Comparison of ENCODE assay signal across 7 mouse cellular contexts in genomic region chr7:132576116-132576650, GRCm38 (mm10). TPM values are rescaled to one million over a fixed set of nuclear protein-coding genes. Genes with fewer than 3 reads are reported as not detected.
DNase-seq lines count a peak whose midpoint lies in the region; ATAC-seq lines count a peak whose summit lies in the region.

Oat (minus strand) TSS chr7:132576398.

- H3K4me3 ChIP-seq in embryonic facial prominence, embryonic 11.5 days (ENCODE audit: low read depth, low read length), result peak within 1 kb of the TSS; percentile 63
- H3K4me3 ChIP-seq in limb, embryonic 10.5 days, result peak within 1 kb of the TSS; percentile 84
- peak within 1 kb of the TSS; percentile 69 for H3K4me3 ChIP-seq in midbrain, embryonic 13.5 days (replicated peaks)

- WGBS in embryonic facial prominence, embryonic 11.5 days, result under 1% methylated on average over 49 of the region's 49 CpGs
- WGBS in limb, embryonic 10.5 days, result under 1% methylated on average over 49 of the region's 49 CpGs
- under 1% methylated on average over 49 of the region's 49 CpGs for WGBS in midbrain, embryonic 13.5 days

- peak within 1 kb of the TSS; percentile 67 for H3K9ac ChIP-seq in embryonic facial prominence, embryonic 11.5 days (replicated peaks; ENCODE audit: low read length)
- peak within 1 kb of the TSS; percentile 71 for H3K9ac ChIP-seq in midbrain, embryonic 13.5 days (replicated peaks)

- H3K36me3 ChIP-seq in embryonic facial prominence, embryonic 11.5 days (replicated peaks; ENCODE audit: control insufficient read depth, insufficient read depth, low read depth, low read length), result no peaks in the 10 kb centered on the region
- H3K36me3 ChIP-seq in limb, embryonic 10.5 days, result no peaks in the 10 kb centered on the region
- no peaks in the 10 kb centered on the region for H3K36me3 ChIP-seq in midbrain, embryonic 13.5 days

- ATAC-seq in embryonic facial prominence, embryonic 11.5 days (replicated peaks; ENCODE audit: insufficient number of reproducible peaks, low FRiP score, low TSS enrichment, low read depth), result peak; percentile 95
- ATAC-seq in granulocyte monocyte progenitor cell, adult 5-6 weeks (replicated peaks; ENCODE audit: poor library complexity, severe bottlenecking), result peak; percentile 91
- peak; percentile 97 for ATAC-seq in midbrain, embryonic 13.5 days

- no peaks in the 10 kb centered on the region; the same call in 1 of the 2 replicates for H3K27me3 ChIP-seq in embryonic facial prominence, embryonic 11.5 days (ENCODE audit: control insufficient read depth, insufficient read depth, low read length)
- peaks cover 21% of the 10 kb centered on the region for H3K27me3 ChIP-seq in limb, embryonic 10.5 days (ENCODE audit: low read depth, poor library complexity, severe bottlenecking)
- peaks cover 16% of the 10 kb centered on the region for H3K27me3 ChIP-seq in midbrain, embryonic 13.5 days

- peak within 1 kb of the TSS; percentile 76 for H3K4me2 ChIP-seq in embryonic facial prominence, embryonic 11.5 days (ENCODE audit: low read depth, low read length)
- peak within 1 kb of the TSS; percentile 79 for H3K4me2 ChIP-seq in midbrain, embryonic 13.5 days (replicated peaks)

- peak within 1 kb of the TSS; percentile 81 for H3K27ac ChIP-seq in embryonic facial prominence, embryonic 11.5 days (replicated peaks; ENCODE audit: low read depth, low read length)
- H3K27ac ChIP-seq in limb, embryonic 10.5 days, result peak within 1 kb of the TSS; percentile 95
- peak within 1 kb of the TSS; percentile 86 for H3K27ac ChIP-seq in midbrain, embryonic 13.5 days

- H3K4me1 ChIP-seq in embryonic facial prominence, embryonic 11.5 days (ENCODE audit: control insufficient read depth, insufficient read depth, low read length), result no peaks in the 10 kb centered on the region
- H3K4me1 ChIP-seq in limb, embryonic 10.5 days, result peaks cover 21% of the 10 kb centered on the region
- peaks cover 26% of the 10 kb centered on the region for H3K4me1 ChIP-seq in midbrain, embryonic 13.5 days (replicated peaks)

- H3K9me3 ChIP-seq in embryonic facial prominence, embryonic 11.5 days (replicated peaks; ENCODE audit: control insufficient read depth, low read length), result no peaks in the 10 kb centered on the region
- H3K9me3 ChIP-seq in limb, embryonic 10.5 days (replicated peaks), result no peaks in the 10 kb centered on the region
- H3K9me3 ChIP-seq in midbrain, embryonic 13.5 days, result no peaks in the 10 kb centered on the region

- peak; percentile 97 for DNase-seq in adrenal gland, postnatal 14 days
- peak; percentile 99 for DNase-seq in embryonic facial prominence, embryonic 11.5 days (ENCODE audit: low spot score)
- peak; percentile 96 for DNase-seq in kidney, adult 11 months
- DNase-seq in limb, embryonic 10.5 days (ENCODE audit: low spot score), result peak; percentile 96
- peak; percentile 92 for DNase-seq in spleen, adult 12 weeks (ENCODE audit: low spot score)

RNA-seq across cellular contexts. Expression of gene Oat, which starts in this region (rescaled TPM):
- 88.1 and 96.2 TPM in 2 replicates for total RNA-seq in adrenal gland, postnatal 14 days (2021)
- polyA plus RNA-seq in embryonic facial prominence, embryonic 11.5 days (2014; fragmentation: Nextera tagmentation; extraction: Ambion mirVana), result 160 and 161 TPM in 2 replicates
- 85.2 and 105 TPM in 2 replicates for total RNA-seq in granulocyte monocyte progenitor cell, adult 5-6 weeks (2014; fragmentation: Nextera tagmentation)
- total RNA-seq in granulocyte monocyte progenitor cell, adult 5-6 weeks (2017), result 97.3 and 99.4 TPM in 2 replicates
- 126 TPM in 2 replicates for polyA plus RNA-seq in limb, embryonic 10.5 days (2016; fragmentation: Nextera tagmentation; extraction: Ambion mirVana)
- 73.0 and 77.5 TPM in 2 replicates for polyA plus RNA-seq in midbrain, embryonic 13.5 days (2015; fragmentation: Nextera tagmentation; extraction: Ambion mirVana)

Comparison
In these comparisons a context has a peak if more than half of its experiments do, and no peak if none do; other contexts are left out.
1. Peak in every context shown above with its lines: DNase-seq, ATAC-seq, H3K4me3 ChIP-seq and H3K27ac ChIP-seq.